Mouse (Mus musculus): ENCODE measurements around the gene Rsbn1.

Gene Rsbn1

DNA sequence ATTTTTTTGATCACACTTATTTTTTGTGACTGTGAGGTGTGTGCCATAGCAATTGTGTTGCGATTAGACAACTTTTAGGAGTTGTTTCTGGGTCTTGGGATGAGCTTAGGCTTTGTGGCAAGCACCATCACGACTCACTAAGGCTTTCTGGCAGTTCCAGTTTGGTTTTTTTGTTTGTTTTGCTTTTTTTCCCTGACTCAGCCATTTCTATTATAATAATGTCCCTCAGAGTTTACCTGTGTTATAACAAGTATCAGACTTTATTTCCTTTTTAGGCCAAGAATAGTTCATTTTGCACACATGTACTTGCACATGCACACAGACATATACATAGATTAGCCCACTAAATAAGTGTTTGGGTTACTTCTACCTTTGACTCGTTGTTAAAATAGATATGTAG is 46.7 kb downstream of the Rsbn1 start:
- no peak for DNase-seq

GRCm38 (mm10) chr3:103967231-103967630 is 53.3 kb downstream of the Rsbn1 start:
- no peak for DNase-seq

GRCm38 (mm10) chr3:103967861-103968691 is 54.2 kb downstream of the Rsbn1 start, which contains the start of gene Phtf1:
Phtf1 (plus strand) TSS chr3:103968110.
- DNase-seq, result peak; percentile 74 to 84

GRCm38 (mm10) chr3:103968701-103969100 is 54.8 kb downstream of the Rsbn1 start:
- DNase-seq, result no peak

- no peak for DNase-seq
Measured at GRCm38 (mm10) chr3:103971157-103971556, 57.2 kb downstream of the Rsbn1 start.

GRCm38 (mm10) chr3:103984556-103984955 is 70.6 kb downstream of the Rsbn1 start:
- no peak for DNase-seq

- no peak for DNase-seq
Measured at GRCm38 (mm10) chr3:103985194-103985593, 71.3 kb downstream of the Rsbn1 start.

DNA sequence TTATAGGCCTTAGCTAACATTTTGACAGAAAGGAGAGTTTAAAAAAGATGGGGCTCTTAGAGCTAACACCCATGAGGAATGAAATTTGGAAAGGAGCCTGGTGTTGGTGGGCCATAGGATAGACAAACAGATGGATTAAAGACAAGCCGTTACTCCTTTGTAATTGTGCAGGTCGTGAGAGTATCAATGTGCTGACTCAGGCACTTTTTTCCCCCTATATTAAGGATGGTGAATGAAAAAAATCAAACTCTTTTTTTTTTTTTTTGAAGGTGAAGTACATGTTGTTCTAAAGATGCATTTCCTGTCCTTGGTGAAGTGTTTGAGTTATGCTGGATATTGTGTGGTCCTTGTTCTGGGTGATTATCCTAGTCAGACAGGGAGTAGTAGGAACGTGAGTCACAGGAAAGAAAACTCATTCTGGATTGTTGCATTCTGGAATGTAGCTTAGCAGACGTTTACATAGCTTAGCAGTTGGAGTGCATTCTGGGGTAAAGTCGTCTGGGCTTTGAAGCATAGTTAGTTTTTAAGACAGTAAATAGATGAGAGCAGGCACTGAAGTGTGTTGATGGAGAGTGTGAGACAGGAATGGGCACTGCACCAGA is 74.0 kb downstream of the Rsbn1 start:
- no peak for DNase-seq

GRCm38 (mm10) chr3:103989352-103989751 is 75.4 kb downstream of the Rsbn1 start:
- DNase-seq, result no peak

DNA sequence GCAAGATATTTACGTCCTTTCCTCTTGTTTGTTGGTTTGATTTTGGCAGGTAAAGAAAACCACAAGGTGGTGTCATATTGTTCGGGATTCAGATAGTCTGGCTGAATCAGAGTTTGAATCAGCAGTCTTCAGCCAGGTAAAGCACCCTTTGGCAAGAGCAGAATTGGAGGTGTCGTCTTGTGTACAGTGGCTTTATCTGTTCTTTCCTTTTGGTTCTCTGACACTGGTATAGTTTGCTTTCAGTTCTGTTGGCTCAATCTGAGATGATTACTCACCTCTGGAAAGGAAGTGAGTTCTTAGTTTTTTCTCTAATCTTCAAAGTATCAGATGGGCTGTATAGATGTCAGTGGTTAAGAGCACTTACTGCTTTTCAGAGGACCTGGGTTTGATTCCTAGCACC is 77.4 kb downstream of the Rsbn1 start:
- no peak for DNase-seq

GRCm38 (mm10) chr3:103998724-103999123 is 84.8 kb downstream of the Rsbn1 start:
- DNase-seq, result no peak

- no peak for DNase-seq
Measured at GRCm38 (mm10) chr3:104006896-104007466, 93.1 kb downstream of the Rsbn1 start.

DNA sequence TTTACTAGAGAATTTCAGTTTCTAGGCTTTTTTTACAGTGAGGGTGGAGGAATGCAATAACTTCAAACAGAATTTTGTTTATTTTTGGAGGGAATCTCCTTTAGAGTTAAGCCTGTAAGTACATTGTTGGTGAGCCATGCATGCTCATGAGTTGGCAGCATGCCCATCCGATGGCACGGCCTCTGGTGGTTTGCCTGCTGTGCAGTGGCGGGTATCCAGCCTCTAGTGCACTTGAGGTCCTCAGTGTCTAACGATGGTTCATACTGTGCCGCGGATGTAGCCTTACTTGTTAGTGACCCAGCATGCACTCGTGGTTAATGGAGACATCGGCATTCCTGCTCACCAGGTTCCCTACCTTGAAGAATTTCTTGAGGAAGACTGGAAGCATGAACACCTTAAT is 93.6 kb downstream of the Rsbn1 start:
- DNase-seq, result peak in 1 of 2 experiments; percentile 20

DNA sequence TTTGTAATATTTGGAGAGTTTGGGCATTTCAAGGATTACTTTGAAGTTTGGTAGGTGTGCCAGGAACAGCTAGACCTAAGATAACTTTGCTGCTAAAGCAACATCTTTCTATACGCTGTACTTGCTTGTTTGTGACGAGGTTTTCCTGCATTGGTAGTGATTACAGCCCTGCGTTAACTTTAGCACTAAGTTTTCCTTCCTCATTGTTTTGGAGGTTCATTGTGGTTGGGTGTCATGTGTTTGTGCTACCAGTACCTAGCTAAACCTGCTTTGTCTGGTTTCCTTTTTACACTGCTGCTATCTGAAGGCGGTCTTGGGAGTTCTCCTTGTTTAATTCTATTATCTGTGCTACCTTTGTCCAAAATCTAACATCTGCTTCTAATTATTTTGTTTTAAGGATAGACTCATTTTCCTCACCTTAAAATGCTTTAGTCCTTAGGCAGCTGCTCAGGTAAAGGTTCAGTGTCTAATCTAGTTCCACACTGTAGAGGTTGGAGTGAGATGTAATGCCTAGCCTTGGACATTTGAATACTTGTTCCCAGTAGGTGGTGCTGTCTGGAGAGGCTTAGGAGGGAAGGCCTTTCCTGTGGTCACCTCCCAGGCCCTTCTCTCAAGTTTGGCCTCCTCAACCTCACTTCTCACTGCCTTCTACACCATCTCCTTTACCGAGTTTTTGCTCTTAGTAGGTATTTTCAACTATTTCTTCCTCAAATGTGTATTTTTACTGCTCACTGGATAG is 96.2 kb downstream of the Rsbn1 start:
- no peak for DNase-seq

DNA sequence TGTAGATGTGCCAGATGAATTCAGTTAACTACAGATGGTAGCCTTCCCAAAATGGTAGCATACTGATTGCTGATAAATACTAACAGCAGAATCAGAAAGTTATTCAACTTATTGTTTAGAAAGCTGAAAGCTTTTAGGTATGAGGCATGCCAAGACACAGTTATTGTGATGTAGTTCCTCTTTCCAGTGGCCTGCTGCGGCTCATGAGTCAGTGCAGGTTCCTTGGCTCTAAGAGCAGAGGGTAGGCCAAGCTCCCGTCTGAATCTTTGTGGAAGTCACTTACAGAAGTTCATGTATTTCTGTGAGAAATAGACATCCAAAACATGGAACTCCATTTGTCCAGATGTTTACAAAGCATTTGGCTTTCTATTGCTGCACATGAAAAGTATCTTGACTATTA is 98.1 kb downstream of the Rsbn1 start:
- no peak for DNase-seq
